Mouse (Mus musculus) left cerebral cortex, postnatal 4 days (tissue): ENCODE measurements around the gene Cyct. TPM values are rescaled to one million over a fixed set of nuclear protein-coding genes. Genes with fewer than 3 reads are reported as not detected.
A peak's percentile ranks its signal among the peaks of the same experiment; 100 is the strongest.

Experiments used
- DNase-seq: peaks from one replicate; pipeline ENCODE4 v3.0.0-alpha.2; 2022
- intact Hi-C: fragments of 180-260 bp; cut with DNase I; formaldehyde crosslinking; loops from one replicate; pipeline ENCODE4 v1.15.1; 2025
- microRNA-seq: library from miRNA; unstranded; fragments of <30 nt; microRNA quantifications from one replicate; pipeline ENCODE4 v1.2.0, GENCODE M21; 2022
- total RNA-seq, 2 experiments: library from RNA; stranded (reverse); gene quantifications; 2 replicates each; pipeline ENCODE4 v1.2.3; 2021

Gene Cyct
- total RNA-seq, 2 experiments from 2014 or later = not detected

DNA sequence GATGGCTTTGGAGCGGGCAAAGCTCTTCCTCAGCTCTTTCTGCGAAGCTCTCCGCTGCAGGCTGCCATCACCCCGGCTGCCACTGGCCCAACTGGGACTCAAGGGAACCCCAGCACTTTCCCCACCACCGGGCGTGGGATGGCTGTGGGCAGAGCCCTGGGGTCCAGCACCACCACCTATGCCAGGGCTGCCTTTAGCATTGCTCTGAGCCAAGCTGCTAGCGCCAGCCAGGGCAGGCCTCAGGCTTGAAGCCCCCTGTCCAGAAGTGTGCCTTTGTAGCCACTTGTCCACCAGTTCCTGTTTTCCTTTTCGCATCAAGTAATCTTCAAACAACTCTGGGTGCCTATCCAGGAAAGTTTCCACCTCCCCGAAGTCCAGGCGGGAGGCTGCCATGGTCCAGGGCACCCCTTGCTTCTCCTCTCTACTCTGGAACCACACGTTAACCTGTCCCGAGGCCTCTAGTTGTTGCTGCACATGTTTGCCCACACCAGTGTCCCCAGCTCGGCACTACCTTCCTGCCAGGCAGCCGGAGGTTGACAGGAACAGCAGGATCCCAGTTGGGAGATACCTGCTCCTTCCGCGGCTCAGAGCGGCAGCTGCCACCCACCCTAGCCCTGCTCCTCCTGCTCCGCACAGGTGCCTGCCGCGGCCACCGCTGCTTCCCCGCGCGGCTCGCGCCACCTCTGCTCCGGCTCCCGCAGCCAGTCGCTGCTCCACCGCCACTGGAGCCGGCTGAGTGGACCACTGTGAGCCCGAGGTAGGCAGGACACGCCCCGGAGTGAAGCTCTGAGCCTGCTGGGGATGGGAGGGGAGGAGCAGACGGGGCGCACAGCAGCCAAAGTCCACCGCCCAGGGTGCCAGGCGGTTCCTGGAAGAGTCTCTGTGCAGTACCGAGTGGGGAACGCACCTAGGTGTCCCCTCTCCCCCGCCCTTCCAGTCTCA, 21.8 kb downstream of the Cyct start, which contains the start of gene Pde11a:
Gene Pde11a (minus strand): TSS at position 560 of the 942 bp plus-strand sequence.
- intact Hi-C loops = no loop called here
- peak; percentile 24 for DNase-seq

DNA sequence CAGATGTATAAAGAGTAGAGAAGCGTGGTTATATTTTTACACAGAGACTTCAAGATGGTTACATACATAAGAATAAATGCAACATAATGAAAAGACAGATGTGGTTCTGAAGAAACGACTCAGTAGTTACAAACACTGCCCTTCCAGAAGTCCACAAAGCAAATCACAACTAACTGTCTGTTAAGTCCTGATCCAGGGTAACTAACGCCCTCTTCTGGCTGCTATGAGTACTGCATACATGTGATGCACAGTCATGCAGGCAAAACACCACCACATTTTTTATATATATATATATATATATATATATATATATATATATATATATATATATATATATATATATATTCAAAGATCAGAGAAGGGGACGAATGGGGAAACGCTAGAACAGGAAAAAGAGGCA, 25.7 kb downstream of the Cyct start:
- intact Hi-C loops = no loop called here
- peak; percentile 13 for DNase-seq

DNA sequence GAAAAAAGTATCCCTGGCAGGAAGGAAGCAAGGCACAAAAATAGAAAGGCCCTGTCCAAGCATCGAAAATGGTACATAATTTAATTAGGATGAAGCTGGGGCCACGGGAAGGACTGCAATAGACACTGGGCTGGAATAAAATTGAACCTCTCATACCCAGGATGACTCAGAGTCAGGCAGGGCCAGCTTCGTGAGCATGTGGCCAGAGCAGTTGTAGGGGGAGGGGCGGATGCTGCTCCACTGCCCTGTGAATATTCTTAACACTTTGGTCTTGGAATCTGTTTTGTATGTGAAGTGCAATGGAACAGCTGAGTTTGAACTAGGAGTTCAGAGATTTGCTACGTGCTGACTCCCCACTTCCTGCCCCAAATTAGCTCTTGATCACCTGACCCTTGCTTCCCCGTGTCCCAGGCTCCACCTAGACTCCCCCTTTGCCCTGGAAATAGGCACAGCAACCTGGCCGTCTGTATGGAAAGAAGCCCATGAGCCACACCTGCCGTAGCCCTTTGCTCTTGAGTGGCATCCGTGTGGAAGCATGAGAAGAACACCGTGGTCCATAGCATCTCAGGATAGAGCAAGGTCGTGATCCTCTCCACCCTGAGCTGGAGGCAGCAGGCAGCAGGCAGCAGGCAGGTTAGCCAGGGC, 28.0 kb downstream of the Cyct start:
- intact Hi-C loops = no loop called here
- DNase-seq = no peak

DNA sequence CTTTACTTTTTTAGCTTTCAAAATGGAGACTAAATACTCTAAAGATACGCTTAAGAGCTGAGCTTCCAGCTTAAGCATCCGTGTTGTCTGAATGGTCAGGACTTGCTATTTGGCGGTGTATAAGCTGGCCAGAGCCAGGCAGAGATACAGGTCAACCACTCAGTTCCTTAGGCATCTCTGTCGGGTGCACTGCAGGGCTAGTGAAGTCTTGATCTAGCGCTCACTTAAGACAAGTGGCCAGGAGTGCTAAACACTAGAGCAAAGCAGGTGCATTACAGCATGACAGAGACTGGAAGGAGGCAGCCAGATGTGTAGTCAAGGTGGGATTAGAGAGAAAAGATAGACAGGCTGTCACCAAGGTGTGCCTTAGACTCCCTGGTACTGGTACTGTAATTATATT, 30.2 kb downstream of the Cyct start:
- no peak for DNase-seq
- intact Hi-C loops = no loop called here

DNA sequence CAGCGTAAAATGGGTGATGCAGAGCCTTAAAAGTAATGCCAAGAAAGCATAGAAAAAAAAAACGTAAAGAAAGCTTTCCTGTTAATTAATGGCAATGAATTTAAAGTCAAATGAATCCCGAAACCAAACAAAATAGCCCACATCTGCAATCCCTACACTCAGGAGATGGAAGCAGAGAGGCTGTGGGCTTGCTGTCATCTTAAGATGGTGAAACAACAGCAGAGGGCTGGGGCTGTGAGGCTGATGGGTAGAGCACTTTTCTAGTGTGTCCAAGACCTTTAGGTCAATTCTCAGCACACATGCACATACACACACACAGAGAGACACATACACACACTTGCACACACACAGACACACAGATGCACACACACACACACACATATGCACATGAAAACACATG, 34.1 kb downstream of the Cyct start:
- intact Hi-C loops = no loop called here
- no peak for DNase-seq

DNA sequence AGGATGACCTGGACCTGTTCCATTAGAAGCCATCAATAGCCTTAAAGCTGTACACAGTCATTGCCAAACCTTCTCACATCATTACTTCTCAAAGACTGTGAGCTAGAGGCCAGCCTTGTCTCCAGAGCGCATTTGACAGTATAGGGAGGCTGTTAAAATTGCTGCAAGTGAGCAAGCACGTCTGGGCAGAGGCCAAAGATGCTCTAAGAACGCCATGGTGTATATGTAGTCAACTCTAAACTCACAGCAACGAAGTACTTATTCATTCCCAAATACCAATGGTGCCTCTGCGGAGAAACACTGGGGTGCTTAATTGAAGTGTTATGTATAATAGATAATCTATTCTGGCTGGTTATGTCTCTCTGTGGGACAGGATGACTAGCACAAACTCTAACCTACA, 35.8 kb downstream of the Cyct start:
- DNase-seq = no peak
- intact Hi-C loops = no loop called here

DNA sequence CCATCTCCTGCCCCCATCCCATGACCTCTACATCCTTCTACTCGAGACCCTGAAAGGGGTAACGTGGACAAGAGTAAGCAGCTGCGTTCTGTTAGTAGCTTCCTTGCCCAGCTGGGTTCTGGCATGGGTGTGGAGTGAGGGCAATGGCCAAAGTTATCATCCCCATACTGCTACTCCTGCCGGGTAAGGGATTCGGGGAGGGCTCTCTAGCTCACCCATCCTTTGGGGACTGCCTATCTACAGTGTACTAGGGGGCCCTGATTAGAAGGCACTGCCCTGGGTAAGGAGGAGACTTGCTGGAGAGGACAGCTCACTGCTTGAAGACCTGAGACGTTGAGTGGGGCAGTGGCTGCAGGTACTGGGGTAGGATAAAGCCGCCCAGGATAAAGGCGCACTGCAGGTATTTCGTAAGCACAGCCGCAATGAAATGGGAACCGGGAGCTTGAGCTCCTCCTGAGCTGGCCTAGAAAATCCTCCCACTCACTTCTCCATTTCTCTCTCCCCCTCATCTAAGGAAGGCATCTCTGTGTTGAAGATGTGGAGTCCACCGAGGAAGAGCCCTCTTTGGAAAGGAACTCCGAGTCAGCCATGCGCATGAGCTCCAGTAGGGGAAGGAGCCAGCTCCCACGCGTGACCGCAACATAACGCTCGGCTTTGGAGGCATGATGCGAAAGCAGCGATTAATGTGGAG, 36.9 kb downstream of the Cyct start:
- no peak for DNase-seq
- intact Hi-C loops = no loop called here

DNA sequence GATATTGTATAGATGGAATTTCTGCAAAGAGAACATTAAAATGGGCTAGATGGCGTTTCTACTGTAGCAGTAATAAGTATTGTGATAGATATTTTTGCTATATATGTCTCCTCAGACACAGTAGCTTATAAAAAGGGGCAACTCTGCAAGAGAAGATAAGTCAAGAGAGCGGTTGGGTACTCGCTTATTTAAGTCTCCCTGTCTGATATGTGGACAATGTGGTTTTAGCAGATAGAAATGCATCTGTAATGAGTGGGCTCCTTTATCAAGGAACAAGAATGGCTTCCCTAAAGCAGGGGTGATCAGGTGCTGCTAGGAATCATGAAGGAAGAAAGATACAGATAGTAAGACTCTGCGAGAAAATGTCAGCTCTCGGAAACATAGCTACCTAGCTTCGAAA, 39.9 kb downstream of the Cyct start:
- intact Hi-C loops = no loop called here
- DNase-seq = no peak

DNA sequence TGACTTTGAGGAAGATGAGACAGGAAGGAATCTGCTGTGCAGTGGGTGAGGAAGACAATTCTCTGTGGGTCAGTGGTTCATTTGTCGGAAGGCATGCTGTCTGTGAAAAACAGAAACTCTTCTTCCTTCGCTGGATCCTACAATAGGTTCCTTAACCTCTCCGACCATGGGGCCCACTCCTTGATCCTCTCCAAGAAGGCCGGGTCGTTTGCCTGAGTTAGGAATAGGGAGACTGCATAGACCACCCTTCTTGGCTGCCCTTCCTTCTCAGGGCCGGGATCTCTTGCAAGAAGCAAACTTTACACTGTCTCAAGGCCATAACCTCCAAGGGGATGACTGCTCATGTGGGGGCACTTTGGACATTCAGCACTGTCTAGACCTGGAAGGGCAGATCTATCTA, 41.0 kb downstream of the Cyct start:
- intact Hi-C loops = no loop called here
- no peak for DNase-seq

Small RNAs within 50 kb of the gene (microRNA-seq; reads per million reads assigned to microRNA genes)
- gene Gm44337 = not detected

Other genes starting within 250 kb of the Cyct start
- gene Pde11a, start 21.7 kb downstream of the Cyct start, total RNA-seq = 1 to 10 TPM; 1.4 to 2.2 TPM
- 10 to 100 TPM; 39.9 to 42.5 TPM for gene Rbm45, start 9.5 kb upstream of the Cyct start, total RNA-seq
- 10 to 100 TPM; 45.1 to 49.3 TPM for gene Osbpl6, start 46.1 kb upstream of the Cyct start, total RNA-seq